Mouse (Mus musculus) heart, embryonic 14.5 days (tissue): ENCODE measurements at regions not wholly inside any gene's neighbourhood (a gene's known extent, or its start where the extent isn't known, plus 50 kb on each side); places are given as distances from the start of the nearest gene placed in this dataset.

Experiments used
- ATAC-seq: fragments of 200-750 bp; cut with Nextera tagmentation; 2 replicates; pipeline ENCODE4 v1.8.0; 2017; ENCODE audit warnings: low read depth, moderate TSS enrichment; ENCODE audit not compliant: insufficient number of reproducible peaks, insufficient read depth, low FRiP score
- H3K27ac ChIP-seq, 2 experiments: fragments of 200-500 bp in 1 of 2; fragments of 300-500 bp in 1 of 2; sonication (generic) in 1 of 2; replicated peaks in 1 of 2; 2 replicates each; pipeline ENCODE4 v1.5.1; 2012 to 2014; ENCODE audit warnings: low read depth in 2 of 2, low read length in 2 of 2, control low read depth in 1 of 2, mild to moderate bottlenecking in 1 of 2, mixed read lengths in 1 of 2; ENCODE audit not compliant: control insufficient read depth in 1 of 2, insufficient read depth in 1 of 2
- H3K27me3 ChIP-seq: fragments of 300-500 bp; sonication (generic); 2 replicates; pipeline ENCODE4 v1.6.1; 2014; ENCODE audit warnings: mild to moderate bottlenecking, low read length, control low read depth; ENCODE audit not compliant: control insufficient read depth, insufficient read depth
- H3K36me3 ChIP-seq: fragments of 300-500 bp; sonication (generic); 2 replicates; pipeline ENCODE4 v1.6.1; 2014; ENCODE audit warnings: mild to moderate bottlenecking, control low read depth, low read length, mixed read lengths; ENCODE audit not compliant: control insufficient read depth, insufficient read depth
- H3K4me1 ChIP-seq, 2 experiments: fragments of 200-500 bp in 1 of 2; fragments of 300-500 bp in 1 of 2; sonication (generic) in 1 of 2; 2 replicates each; pipeline ENCODE4 v1.6.1; 2012 to 2014; ENCODE audit warnings: low read length in 2 of 2, control low read depth in 1 of 2, mixed read lengths in 1 of 2; ENCODE audit not compliant: control insufficient read depth in 2 of 2, insufficient read depth in 2 of 2
- H3K4me2 ChIP-seq: fragments of 300-500 bp; sonication (generic); 2 replicates; pipeline ENCODE4 v1.6.1; 2014; ENCODE audit warnings: mild to moderate bottlenecking, low read length
- H3K4me3 ChIP-seq, 2 experiments: fragments of 200-500 bp in 1 of 2; fragments of 300-500 bp in 1 of 2; sonication (generic) in 1 of 2; 2 replicates each; pipeline ENCODE4 v1.5.1; 2012 to 2014; ENCODE audit warnings: low read length in 2 of 2, mild to moderate bottlenecking in 2 of 2, control low read depth in 1 of 2, low read depth in 1 of 2, moderate library complexity in 1 of 2; ENCODE audit not compliant: control insufficient read depth in 1 of 2, insufficient read depth in 1 of 2
- H3K9ac ChIP-seq: fragments of 300-500 bp; sonication (generic); 2 replicates; pipeline ENCODE4 v1.6.1; 2014; ENCODE audit warnings: mild to moderate bottlenecking, low read length
- H3K9me3 ChIP-seq: fragments of 300-500 bp; sonication (generic); 2 replicates; pipeline ENCODE4 v1.6.1; 2016; ENCODE audit warnings: low read length, control low read depth; ENCODE audit not compliant: control insufficient read depth
- WGBS: fragments of 180-500 bp; shearing (Covaris S2); extraction: QIAGEN DNeasy Blood & Tissue Kit; methylation state at CpG from one replicate; pipeline ENCODE4 v1.1.7; 2014; 5-methylcytosine and 5-hydroxymethylcytosine counted together

DNA sequence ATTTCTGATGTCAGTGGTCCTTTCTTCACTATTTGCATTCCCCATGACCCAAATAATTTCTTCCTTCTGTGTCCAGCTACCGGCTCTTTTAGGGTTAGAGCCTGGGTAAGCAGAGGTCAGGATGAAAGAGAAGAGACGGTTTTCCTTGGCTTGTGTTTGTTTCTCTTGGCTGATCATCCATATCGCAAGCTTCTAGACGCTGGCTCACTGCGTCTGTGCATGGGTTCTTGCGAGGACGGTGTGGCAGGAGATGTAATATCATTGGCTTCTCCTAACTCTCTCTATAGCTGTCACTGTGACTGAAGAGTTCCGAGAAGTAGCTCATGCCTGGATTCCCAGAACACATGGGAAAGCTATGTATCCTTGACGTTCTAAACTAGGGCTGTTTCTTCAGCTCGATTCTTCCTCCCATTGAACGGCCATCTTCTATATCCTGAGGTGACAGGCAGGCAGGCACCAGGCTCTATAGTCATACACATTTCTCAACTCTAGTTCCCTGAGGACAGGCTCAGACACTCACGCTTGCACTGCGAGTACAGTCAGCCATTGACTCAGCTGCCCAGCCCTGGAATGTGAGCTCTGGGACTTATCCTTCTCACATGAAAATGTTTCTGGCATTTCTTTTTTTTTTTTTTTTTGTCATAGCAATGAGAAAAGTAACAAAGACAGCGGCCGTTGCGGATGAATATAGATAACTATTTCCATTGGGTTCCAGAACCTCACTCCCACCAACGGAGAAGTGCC is 85.0 kb downstream of the Bach1 start:
- WGBS = 63% methylated on average over 17 of the region's 17 CpGs
- Histone ChIP-seq H3K4me1 (peaks cover 10 to 16% of the 10 kb centered on the region in 2 experiments), H3K4me3 (no peak overlapping the region), H3K27ac (peak overlapping the region; percentile 70 to 72; a peak in 3 of 4 replicates), H3K9ac (no peak overlapping the region), H3K4me2 (peak overlapping the region; percentile 51), H3K36me3 (no peaks in the 10 kb centered on the region), H3K9me3 (no peaks in the 10 kb centered on the region), H3K27me3 (no peaks in the 10 kb centered on the region)
- no peak for ATAC-seq

DNA sequence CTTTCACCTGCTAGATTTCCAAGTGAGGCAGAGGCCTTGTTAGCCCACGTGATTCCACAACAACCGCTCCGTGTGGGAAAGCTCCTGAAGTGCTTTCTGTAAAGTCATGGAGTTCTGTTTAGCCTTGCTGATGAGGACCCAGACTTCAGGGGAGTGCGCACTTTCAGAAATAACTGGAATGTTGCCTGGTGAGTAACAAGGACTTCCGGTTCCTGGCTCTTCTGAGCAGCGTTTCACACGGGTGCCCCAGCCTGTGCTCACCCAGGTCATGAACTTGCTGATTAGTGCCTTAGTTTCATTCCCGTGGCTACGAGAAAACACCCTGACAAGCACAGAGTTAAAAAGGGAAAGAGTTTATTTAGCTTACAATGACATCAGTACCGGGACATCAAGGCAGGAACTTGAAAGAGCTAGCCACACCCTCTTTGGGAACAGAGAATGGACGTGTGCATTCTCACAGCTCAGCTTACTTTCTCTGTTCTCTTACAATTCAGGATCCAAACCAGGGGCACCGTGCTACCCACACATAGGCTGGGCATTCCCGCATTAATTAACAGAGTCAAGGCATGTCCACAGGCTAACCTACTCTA is 85.8 kb downstream of the Bach1 start:
- 0 out of 2 replicates have a peak overlapping the region, but pooled peaks have one; percentile 5 for H3K9ac ChIP-seq
- H3K4me2 ChIP-seq = peak overlapping the region; percentile 51
- 28% methylated on average over 13 of the region's 13 CpGs for WGBS
- H3K4me3 ChIP-seq = peak overlapping the region; percentile 12 to 19; a peak in 2 of 4 replicates
- no peaks in the 10 kb centered on the region for H3K27me3 ChIP-seq
- H3K9me3 ChIP-seq = no peaks in the 10 kb centered on the region
- peaks cover 10 to 16% of the 10 kb centered on the region in 2 experiments for H3K4me1 ChIP-seq
- H3K36me3 ChIP-seq = no peaks in the 10 kb centered on the region
- peak; percentile 63 for ATAC-seq
- peak overlapping the region; percentile 70 to 72 for H3K27ac ChIP-seq

GRCm38 (mm10) chr16:87789539-87789938 is 90.8 kb downstream of the Bach1 start:
- Histone ChIP-seq H3K4me3 (no peak overlapping the region), H3K36me3 (no peaks in the 10 kb centered on the region), H3K27ac (no peak overlapping the region), H3K27me3 (no peaks in the 10 kb centered on the region), H3K9me3 (no peaks in the 10 kb centered on the region), H3K9ac (no peak overlapping the region), H3K4me1 (peaks cover 5 to 7% of the 10 kb centered on the region in 2 experiments; a peak in 3 of 4 replicates), H3K4me2 (no peak overlapping the region)
- WGBS = 87% methylated on average over 10 of the region's 10 CpGs
- no peak for ATAC-seq

- WGBS = 82% methylated on average over 6 of the region's 6 CpGs
- H3K9ac ChIP-seq = no peak overlapping the region
- ATAC-seq = no peak
- H3K36me3 ChIP-seq = no peaks in the 10 kb centered on the region
- H3K4me2 ChIP-seq = no peak overlapping the region
- H3K27me3 ChIP-seq = no peaks in the 10 kb centered on the region
- H3K27ac ChIP-seq = no peak overlapping the region
- no peak overlapping the region for H3K4me3 ChIP-seq
- peaks cover 1 to 4% of the 10 kb centered on the region in 2 experiments; a peak in 2 of 4 replicates for H3K4me1 ChIP-seq
- H3K9me3 ChIP-seq = no peaks in the 10 kb centered on the region
Observed at GRCm38 (mm10) chr16:87789957-87790356, 91.2 kb downstream of the Bach1 start.

GRCm38 (mm10) chr16:87796514-87797248 is 97.9 kb downstream of the Bach1 start:
- 0 out of 2 replicates have a peak, but pooled peaks have one; percentile 64 for ATAC-seq
- peak overlapping the region; percentile 39 to 42 for H3K4me3 ChIP-seq
- H3K9me3 ChIP-seq = no peaks in the 10 kb centered on the region
- no peaks in the 10 kb centered on the region for H3K36me3 ChIP-seq
- H3K27me3 ChIP-seq = no peaks in the 10 kb centered on the region
- WGBS = 5% methylated on average over 20 of the region's 20 CpGs
- 0 out of 4 replicates have a peak, but pooled peaks cover 0 to 3% of the 10 kb centered on the region in 2 experiments for H3K4me1 ChIP-seq
- peak overlapping the region; percentile 61 for H3K9ac ChIP-seq
- no peak overlapping the region for H3K27ac ChIP-seq
- H3K4me2 ChIP-seq = peak overlapping the region; percentile 74

DNA sequence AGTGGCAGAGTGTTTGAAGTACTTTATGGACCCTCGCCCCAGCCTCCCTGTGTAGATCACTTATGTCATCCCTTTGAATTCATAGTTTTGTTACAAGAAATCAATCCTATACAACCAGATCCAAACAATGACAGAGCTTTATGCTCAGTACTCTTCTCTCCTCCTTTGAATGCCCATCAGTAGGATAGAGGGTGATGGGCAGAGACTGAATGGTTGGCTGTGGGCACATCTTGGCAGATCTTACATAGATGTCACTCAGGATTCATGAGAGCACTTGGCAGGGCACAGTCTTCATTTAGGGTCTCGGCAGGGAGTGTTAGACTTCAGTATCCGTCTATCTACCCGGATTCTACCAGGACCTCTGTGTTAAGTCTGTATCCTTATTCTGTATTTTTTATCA is 103.6 kb downstream of the Bach1 start:
- no peak for ATAC-seq
- Histone ChIP-seq H3K4me2 (no peak overlapping the region), H3K27me3 (no peaks in the 10 kb centered on the region), H3K9ac (no peak overlapping the region), H3K36me3 (no peaks in the 10 kb centered on the region), H3K9me3 (no peaks in the 10 kb centered on the region), H3K4me1 (no peaks in the 10 kb centered on the region), H3K4me3 (no peak overlapping the region), H3K27ac (no peak overlapping the region)
- 85% methylated on average over 4 of the region's 4 CpGs for WGBS

DNA sequence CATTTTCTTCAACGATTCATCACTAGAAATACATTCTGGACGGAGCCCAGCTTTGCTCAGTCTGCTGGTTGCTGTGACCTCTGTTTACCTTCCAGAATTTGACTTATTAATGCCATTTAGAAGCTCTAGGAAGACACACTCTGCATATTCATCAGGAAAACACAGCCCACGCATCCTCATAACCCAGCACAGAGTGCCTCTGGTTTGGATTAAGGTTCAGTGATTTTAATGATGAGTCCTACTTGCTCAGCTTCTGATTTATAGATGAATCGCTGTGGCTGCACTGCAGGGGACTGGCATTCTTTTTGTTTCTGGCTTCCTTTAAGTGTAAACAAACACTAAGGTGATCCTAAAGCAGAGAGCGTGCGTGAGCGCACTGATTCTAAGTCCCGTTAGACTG is 118.8 kb downstream of the Bach1 start:
- Histone ChIP-seq H3K4me3 (no peak overlapping the region), H3K9ac (no peak overlapping the region), H3K36me3 (no peaks in the 10 kb centered on the region), H3K4me2 (no peak overlapping the region), H3K27me3 (no peaks in the 10 kb centered on the region), H3K27ac (no peak overlapping the region), H3K9me3 (no peaks in the 10 kb centered on the region), H3K4me1 (no peaks in the 10 kb centered on the region)
- ATAC-seq = no peak
- 80% methylated on average over 8 of the region's 8 CpGs for WGBS
